Mouse (Mus musculus): ENCODE data around the gene Slfnl1. TPM values are rescaled to one million over a fixed set of nuclear protein-coding genes. Genes with fewer than 3 reads are reported as not detected.

Gene Slfnl1
- total and polyA plus RNA-seq, 3 experiments = 0.17 TPM; not detected in 2

GRCm38 (mm10) chr4:120570438-120571069, 38.5 kb downstream of the Slfnl1 start:
- peak overlapping the region; percentile 95 for H3K9ac ChIP-seq (ENCODE audit: insufficient read depth, low read depth)
- dilution Hi-C loops (cut with MboI; ENCODE audit: extremely low pct_ligation_motif_present, extremely low pct_unique_long_range_greater_than_20kb, low sequenced_read_pairs) = no loop called here
- no peak overlapping the region for H3K27ac ChIP-seq (ENCODE audit: insufficient read depth, low read depth)
- in situ Hi-C loops (cut with MboI; ENCODE audit: low pct_ligation_motif_present, low pct_unique_long_range_greater_than_20kb, low sequenced_read_pairs) = no loop called here
- peaks cover 0 to 8% of the 10 kb centered on the region in 2 experiments for H3K36me3 ChIP-seq (replicated peaks in 1 of 2; ENCODE audit: control insufficient read depth in 1 of 2, insufficient read depth in 1 of 2, low read length in 1 of 2)
- H3K9me3 ChIP-seq (replicated peaks; ENCODE audit: low read length) = no peaks in the 10 kb centered on the region
- TF ChIP-seq UBTF (IDR thresholded peaks at IDR 0.05; ENCODE audit: low read depth, low read length) = no peak
- no peak for TF ChIP-seq RCOR1 (conservative IDR thresholded peaks at IDR 0.05; ENCODE audit: low read depth, low read length)
- no peak for TF ChIP-seq JUN (IDR thresholded peaks at IDR 0.05; ENCODE audit: insufficient read depth, low read depth, low read length)
- TF ChIP-seq RAD21 (IDR thresholded peaks at IDR 0.05; ENCODE audit: low read depth, low read length) = no peak
- no peak for TF ChIP-seq NELFE (IDR thresholded peaks at IDR 0.05; ENCODE audit: low read depth, low read length)
- no peak for TF ChIP-seq ZNF384 (IDR thresholded peaks at IDR 0.05; ENCODE audit: low read depth, low read length)
- TF ChIP-seq CHD1 (IDR thresholded peaks at IDR 0.05; ENCODE audit: low read depth, low read length) = no peak; the same call in 1 of the 2 replicates
- no peak for TF ChIP-seq PAX5 (IDR thresholded peaks at IDR 0.05; ENCODE audit: low read length)
- TF ChIP-seq GABPA (IDR thresholded peaks at IDR 0.05; ENCODE audit: insufficient replicate concordance, low read depth, low read length) = no peak
- TF ChIP-seq MEF2A (IDR thresholded peaks at IDR 0.05; ENCODE audit: borderline replicate concordance, low read depth, low read length) = no peak
- TF ChIP-seq ELF1 (IDR thresholded peaks at IDR 0.05; ENCODE audit: low read depth, low read length) = no peak
- TF ChIP-seq IRF4 (IDR thresholded peaks at IDR 0.05; ENCODE audit: low read depth, low read length) = no peak
- no peak for TF ChIP-seq EP300 (IDR thresholded peaks at IDR 0.05; ENCODE audit: low read length)
- TF ChIP-seq SIN3A (IDR thresholded peaks at IDR 0.05; ENCODE audit: low read length) = no peak
- no peak for TF ChIP-seq MAFK (IDR thresholded peaks at IDR 0.05; ENCODE audit: insufficient replicate concordance, low read length)
- no peak for TF ChIP-seq ETS1 (conservative IDR thresholded peaks at IDR 0.05; ENCODE audit: low read depth, low read length)
- no peak for TF ChIP-seq POLR2A (IDR thresholded peaks at IDR 0.05; ENCODE audit: low read depth, low read length)
- no peak for TF ChIP-seq ZMIZ1 (IDR thresholded peaks at IDR 0.05; ENCODE audit: low read depth, low read length)
- TF ChIP-seq NRF1 (IDR thresholded peaks at IDR 0.05; ENCODE audit: low read depth, low read length) = no peak; the same call in 1 of the 2 replicates
- no peak for TF ChIP-seq CHD2 (IDR thresholded peaks at IDR 0.05; ENCODE audit: low read length)
- H3K27me3 ChIP-seq (replicated peaks) = peaks cover 7% of the 10 kb centered on the region
- H3K79me2 ChIP-seq (replicated peaks; ENCODE audit: control insufficient read depth, extremely low read depth, insufficient read depth, poor library complexity, severe bottlenecking) = peaks cover 30% of the 10 kb centered on the region
- peaks cover 0 to 36% of the 10 kb centered on the region in 2 experiments; a peak in 2 of 4 replicates for H3K4me1 ChIP-seq (ENCODE audit: control insufficient read depth in 1 of 2, insufficient read depth in 2 of 2)
- DNase-seq (ENCODE audit: extremely low read depth) = no peak
- H3K4me3 ChIP-seq (replicated peaks in 1 of 3; ENCODE audit: low read depth in 2 of 3, low read length in 2 of 3, poor library complexity in 1 of 3) = peak overlapping the region; percentile 77 to 82 (median 81)
- peak overlapping the region; percentile 90 for H3K4me2 ChIP-seq (ENCODE audit: insufficient read depth, low read depth, poor library complexity, severe bottlenecking)

- DNase-seq (ENCODE audit: extremely low read depth) = no peak
- TF ChIP-seq POLR2AphosphoS2 (IDR thresholded peaks at IDR 0.05; ENCODE audit: low read depth, low read length) (no peak), BHLHE40 (IDR thresholded peaks at IDR 0.05; ENCODE audit: low read depth, low read length) (no peak), EP300 (IDR thresholded peaks at IDR 0.05; ENCODE audit: low read length) (no peak), E2F4 (IDR thresholded peaks at IDR 0.05; ENCODE audit: insufficient replicate concordance, low read depth, low read length) (no peak), UBTF (IDR thresholded peaks at IDR 0.05; ENCODE audit: low read depth, low read length) (no peak), MAFK (IDR thresholded peaks at IDR 0.05; ENCODE audit: insufficient replicate concordance, low read length) (no peak)
- Histone ChIP-seq H3K4me2 (ENCODE audit: insufficient read depth, low read depth, poor library complexity, severe bottlenecking) (no peak overlapping the region), H3K27ac (ENCODE audit: insufficient read depth, low read depth) (no peak overlapping the region), H3K36me3 (replicated peaks in 1 of 2; ENCODE audit: control insufficient read depth in 1 of 2, insufficient read depth in 1 of 2, low read length in 1 of 2) (peaks cover 0 to 5% of the 10 kb centered on the region in 2 experiments), H3K27me3 (replicated peaks) (peaks cover 7% of the 10 kb centered on the region), H3K4me3 (replicated peaks in 1 of 3; ENCODE audit: low read depth in 2 of 3, low read length in 2 of 3, poor library complexity in 1 of 3) (no peak overlapping the region), H3K4me1 (ENCODE audit: control insufficient read depth in 1 of 2, insufficient read depth in 2 of 2) (peaks cover 0 to 31% of the 10 kb centered on the region in 2 experiments; a peak in 2 of 4 replicates), H3K9ac (ENCODE audit: insufficient read depth, low read depth) (no peak overlapping the region; the same call in 1 of the 2 replicates), H3K9me3 (replicated peaks; ENCODE audit: low read length) (no peaks in the 10 kb centered on the region), H3K79me2 (replicated peaks; ENCODE audit: control insufficient read depth, extremely low read depth, insufficient read depth, poor library complexity, severe bottlenecking) (peaks cover 30% of the 10 kb centered on the region)
- in situ Hi-C loops (cut with MboI; ENCODE audit: low pct_ligation_motif_present, low pct_unique_long_range_greater_than_20kb, low sequenced_read_pairs) = no loop called here
- dilution Hi-C loops (cut with MboI; ENCODE audit: extremely low pct_ligation_motif_present, extremely low pct_unique_long_range_greater_than_20kb, low sequenced_read_pairs) = no loop called here
These were observed 39.0 kb downstream of the Slfnl1 start for GRCm38 (mm10) chr4:120571070-120571464.
